Mouse (Mus musculus) MEL (cell line): ENCODE data around the gene Calcb. TPM values are rescaled to one million over a fixed set of nuclear protein-coding genes. Genes with fewer than 3 reads are reported as not detected.
A peak's percentile ranks its signal among the peaks of the same experiment; 100 is the strongest.

Experiments
- DNase-seq: peaks from one replicate; pipeline ENCODE4 v3.0.0; 2011; ENCODE audit warnings: low read depth, low spot score
- H3K27ac ChIP-seq: 2 replicates; pipeline ENCODE4 v1.5.1; 2012; ENCODE audit warnings: low read depth, mild to moderate bottlenecking, control low read depth, low read length, moderate library complexity; ENCODE audit not compliant: control insufficient read depth
- H3K27me3 ChIP-seq, 2 experiments: fragments of 150-350 bp in 1 of 2; sonication (generic) in 1 of 2; 2 replicates each; pipeline ENCODE4 v1.6.1; 2012; ENCODE audit warnings: low read length in 2 of 2, mild to moderate bottlenecking in 2 of 2, improper control_type of control experiment in 1 of 2, moderate library complexity in 1 of 2; ENCODE audit not compliant: insufficient read depth in 2 of 2, control insufficient read depth in 1 of 2
- H3K36me3 ChIP-seq, 2 experiments: 2 replicates each; pipeline ENCODE4 v1.6.1; 2012 to 2014; ENCODE audit warnings: low read length in 2 of 2, improper control_type of control experiment in 1 of 2, inconsistent platforms in 1 of 2, mild to moderate bottlenecking in 1 of 2; ENCODE audit not compliant: insufficient read depth in 2 of 2, control insufficient read depth in 1 of 2
- H3K4me1 ChIP-seq, 2 experiments: fragments of 150-350 bp in 1 of 2; sonication (generic) in 1 of 2; 2 replicates each; pipeline ENCODE4 v1.6.1; 2012; ENCODE audit warnings: low read length in 2 of 2, improper control_type of control experiment in 1 of 2, mild to moderate bottlenecking in 1 of 2; ENCODE audit not compliant: insufficient read depth in 2 of 2, control insufficient read depth in 1 of 2
- H3K4me3 ChIP-seq, 2 experiments: fragments of 150-350 bp in 1 of 2; sonication (generic) in 1 of 2; 2 replicates each; pipeline ENCODE4 v1.5.1; 2012; ENCODE audit warnings: low read depth in 2 of 2, low read length in 2 of 2, mild to moderate bottlenecking in 2 of 2, moderate library complexity in 2 of 2, control low read depth in 1 of 2, improper control_type of control experiment in 1 of 2; ENCODE audit not compliant: control insufficient read depth in 1 of 2, insufficient read depth in 1 of 2
- H3K79me2 ChIP-seq: 2 replicates; pipeline ENCODE4 v1.6.1; 2012; ENCODE audit warnings: mild to moderate bottlenecking, low read length, moderate library complexity; ENCODE audit not compliant: control insufficient read depth, poor library complexity, insufficient read depth
- H3K9ac ChIP-seq: 2 replicates; pipeline ENCODE4 v1.6.1; 2012; ENCODE audit warnings: low read depth, mild to moderate bottlenecking, control low read depth, low read length, moderate library complexity; ENCODE audit not compliant: control insufficient read depth, poor library complexity, severe bottlenecking
- H3K9me3 ChIP-seq: fragments of 150-350 bp; sonication (generic); replicated peaks from 2 replicates; pipeline ENCODE4 v1.6.1; 2012; ENCODE audit warnings: mild to moderate bottlenecking, low read length, improper control_type of control experiment, moderate library complexity; ENCODE audit not compliant: insufficient read depth
- BHLHE40 ChIP-seq: IDR thresholded peaks from 2 replicates; pipeline ENCODE4 v1.6.1; 2012; ENCODE audit warnings: low read depth, mild to moderate bottlenecking, inconsistent platforms, low read length, improper control_type of control experiment, borderline replicate concordance
- CHD1 ChIP-seq: IDR thresholded peaks from 2 replicates; pipeline ENCODE4 v1.6.1; 2012; ENCODE audit warnings: low read depth, mild to moderate bottlenecking, inconsistent platforms, low read length, improper control_type of control experiment
- CHD2 ChIP-seq: IDR thresholded peaks from 2 replicates; pipeline ENCODE4 v1.6.1; 2011; ENCODE audit warnings: low read length, improper control_type of control experiment
- CTCF ChIP-seq, 3 experiments: IDR thresholded peaks in 2 of 3; conservative IDR thresholded peaks in 1 of 3; 2 replicates each; pipeline ENCODE4 v1.5.1; 2011 to 2012; ENCODE audit warnings: low read length in 3 of 3, low read depth in 2 of 3, mild to moderate bottlenecking in 2 of 3, improper control_type of control experiment in 1 of 3, inconsistent platforms in 1 of 3, mixed read lengths in 1 of 3, moderate library complexity in 1 of 3; ENCODE audit not compliant: control insufficient read depth in 1 of 3, insufficient read depth in 1 of 3, poor library complexity in 1 of 3, severe bottlenecking in 1 of 3
- E2F4 ChIP-seq: IDR thresholded peaks from 2 replicates; pipeline ENCODE4 v1.6.1; 2011; ENCODE audit warnings: low read depth, low read length, improper control_type of control experiment, borderline replicate concordance
- ELF1 ChIP-seq: IDR thresholded peaks from 2 replicates; pipeline ENCODE4 v1.6.1; 2014; ENCODE audit warnings: low read depth, mild to moderate bottlenecking, inconsistent platforms, low read length, improper control_type of control experiment, moderate library complexity
- EP300 ChIP-seq, 2 experiments: IDR thresholded peaks; 2 replicates each; pipeline ENCODE4 v1.6.1; 2011; ENCODE audit warnings: improper control_type of control experiment in 2 of 2, low read length in 2 of 2, low read depth in 1 of 2, mild to moderate bottlenecking in 1 of 2
- ETS1 ChIP-seq: IDR thresholded peaks from 2 replicates; pipeline ENCODE4 v1.6.1; 2012; ENCODE audit warnings: low read depth, mild to moderate bottlenecking, inconsistent platforms, low read length, improper control_type of control experiment, moderate library complexity
- HCFC1 ChIP-seq: IDR thresholded peaks from 2 replicates; pipeline ENCODE4 v1.6.1; 2012; ENCODE audit warnings: low read depth, mild to moderate bottlenecking, inconsistent platforms, low read length, improper control_type of control experiment, moderate library complexity
- JUND ChIP-seq: IDR thresholded peaks from 2 replicates; pipeline ENCODE4 v1.6.1; 2011; ENCODE audit warnings: low read depth, mild to moderate bottlenecking, improper control_type of control experiment, low read length
- KAT2A ChIP-seq: conservative IDR thresholded peaks from 2 replicates; pipeline ENCODE4 v1.6.1; 2012; ENCODE audit warnings: low read depth, low read length, improper control_type of control experiment, inconsistent platforms
- MAFK ChIP-seq: IDR thresholded peaks from 2 replicates; pipeline ENCODE4 v1.6.1; 2011; ENCODE audit warnings: low read depth, mild to moderate bottlenecking, low read length, improper control_type of control experiment, borderline replicate concordance
- MAX ChIP-seq: IDR thresholded peaks from 2 replicates; pipeline ENCODE4 v1.6.1; 2011; ENCODE audit warnings: low read length, improper control_type of control experiment
- MAZ ChIP-seq: IDR thresholded peaks from 2 replicates; pipeline ENCODE4 v1.6.1; 2012; ENCODE audit warnings: low read depth, mild to moderate bottlenecking, inconsistent platforms, low read length, improper control_type of control experiment
- MEF2A ChIP-seq: IDR thresholded peaks from 2 replicates; pipeline ENCODE4 v1.6.1; 2014; ENCODE audit warnings: low read depth, mild to moderate bottlenecking, inconsistent platforms, low read length, improper control_type of control experiment; ENCODE audit not compliant: poor library complexity, insufficient replicate concordance, severe bottlenecking; ENCODE audit errors: extremely low read depth
- MXI1 ChIP-seq: IDR thresholded peaks from 2 replicates; pipeline ENCODE4 v1.6.1; 2011; ENCODE audit warnings: mild to moderate bottlenecking, low read depth, low read length, improper control_type of control experiment
- MYB ChIP-seq: IDR thresholded peaks from 2 replicates; pipeline ENCODE4 v1.6.1; 2011; ENCODE audit warnings: mild to moderate bottlenecking, low read depth, low read length, improper control_type of control experiment
- MYC ChIP-seq: IDR thresholded peaks from 2 replicates; pipeline ENCODE4 v1.6.1; 2011; ENCODE audit warnings: low read depth, mild to moderate bottlenecking, low read length, improper control_type of control experiment, moderate library complexity
- NELFE ChIP-seq: IDR thresholded peaks from 2 replicates; pipeline ENCODE4 v1.6.1; 2011; ENCODE audit warnings: low read depth, low read length, improper control_type of control experiment
- NRF1 ChIP-seq: IDR thresholded peaks from 2 replicates; pipeline ENCODE4 v1.6.1; 2014; ENCODE audit warnings: low read depth, mild to moderate bottlenecking, inconsistent platforms, low read length, improper control_type of control experiment, moderate library complexity; ENCODE audit not compliant: poor library complexity, insufficient read depth, severe bottlenecking
- POLR2A ChIP-seq, 2 experiments: IDR thresholded peaks; 2 replicates each; pipeline ENCODE4 v1.6.1; 2011 to 2012; ENCODE audit warnings: low read length in 2 of 2, mild to moderate bottlenecking in 2 of 2, control low read depth in 1 of 2, improper control_type of control experiment in 1 of 2, low read depth in 1 of 2, moderate library complexity in 1 of 2; ENCODE audit not compliant: control insufficient read depth in 1 of 2, insufficient read depth in 1 of 2, poor library complexity in 1 of 2
- POLR2AphosphoS2 ChIP-seq: IDR thresholded peaks from 2 replicates; pipeline ENCODE4 v1.6.1; 2011; ENCODE audit warnings: low read length, improper control_type of control experiment
- POLR2AphosphoS5 ChIP-seq: IDR thresholded peaks from 2 replicates; pipeline ENCODE4 v1.6.1; 2012; ENCODE audit warnings: low read depth, borderline replicate concordance, mild to moderate bottlenecking, inconsistent platforms, low read length, moderate library complexity, mixed read lengths
- RAD21 ChIP-seq: IDR thresholded peaks from 2 replicates; pipeline ENCODE4 v1.6.1; 2011; ENCODE audit warnings: mild to moderate bottlenecking, low read depth, low read length, improper control_type of control experiment
- RCOR1 ChIP-seq: IDR thresholded peaks from 2 replicates; pipeline ENCODE4 v1.6.1; 2012; ENCODE audit warnings: low read depth, mild to moderate bottlenecking, inconsistent platforms, low read length, improper control_type of control experiment
- SIN3A ChIP-seq: IDR thresholded peaks from 2 replicates; pipeline ENCODE4 v1.6.1; 2012; ENCODE audit warnings: low read length, improper control_type of control experiment, inconsistent platforms
- SMC3 ChIP-seq: IDR thresholded peaks from 2 replicates; pipeline ENCODE4 v1.6.1; 2011; ENCODE audit warnings: low read depth, low read length, improper control_type of control experiment
- TAL1 ChIP-seq: IDR thresholded peaks from 2 replicates; pipeline ENCODE4 v1.6.1; 2012; ENCODE audit warnings: mild to moderate bottlenecking, inconsistent platforms, low read length, moderate library complexity, mixed read lengths
- TBP ChIP-seq: IDR thresholded peaks from 2 replicates; pipeline ENCODE4 v1.8.0; 2011; ENCODE audit warnings: low read depth, low read length, improper control_type of control experiment
- UBTF ChIP-seq: IDR thresholded peaks from 2 replicates; pipeline ENCODE4 v1.6.1; 2012; ENCODE audit warnings: low read depth, mild to moderate bottlenecking, inconsistent platforms, low read length, improper control_type of control experiment, moderate library complexity, borderline replicate concordance; ENCODE audit not compliant: insufficient read depth
- USF1 ChIP-seq: IDR thresholded peaks from 2 replicates; pipeline ENCODE4 v1.6.1; 2014; ENCODE audit warnings: low read depth, mild to moderate bottlenecking, inconsistent platforms, low read length, improper control_type of control experiment, moderate library complexity
- USF2 ChIP-seq, 2 experiments: IDR thresholded peaks; 2 replicates each; pipeline ENCODE4 v1.6.1; 2011 to 2012; ENCODE audit warnings: improper control_type of control experiment in 2 of 2, low read length in 2 of 2, borderline replicate concordance in 1 of 2, inconsistent platforms in 1 of 2, low read depth in 1 of 2, mild to moderate bottlenecking in 1 of 2; ENCODE audit not compliant: insufficient read depth in 1 of 2
- ZC3H11A ChIP-seq: IDR thresholded peaks from 2 replicates; pipeline ENCODE4 v1.6.1; 2012; ENCODE audit warnings: low read depth, mild to moderate bottlenecking, inconsistent platforms, low read length, improper control_type of control experiment
- ZKSCAN1 ChIP-seq: IDR thresholded peaks from 2 replicates; pipeline ENCODE4 v1.6.1; 2012; ENCODE audit warnings: low read depth, mild to moderate bottlenecking, inconsistent platforms, low read length, improper control_type of control experiment, moderate library complexity
- ZMIZ1 ChIP-seq: IDR thresholded peaks from 2 replicates; pipeline ENCODE4 v1.6.1; 2012; ENCODE audit warnings: low read depth, mild to moderate bottlenecking, inconsistent platforms, low read length, improper control_type of control experiment, moderate library complexity
- ZNF384 ChIP-seq: IDR thresholded peaks from 2 replicates; pipeline ENCODE4 v1.6.1; 2012; ENCODE audit warnings: low read depth, mild to moderate bottlenecking, inconsistent platforms, low read length, improper control_type of control experiment
- polyA plus RNA-seq, 2 experiments: library from polyadenylated mRNA; stranded (reverse) in 1 of 2; unstranded in 1 of 2; fragments of >175 nt in 1 of 2; fragments of >200 nt in 1 of 2; gene quantifications; 2 replicates each; pipeline versions ENCODE4 v1.2.1 to v1.2.4; 2012; ENCODE audit warnings: low replicate concordance in 2 of 2, low read depth in 1 of 2; ENCODE audit not compliant: insufficient read length in 2 of 2, insufficient read depth in 1 of 2, missing spikeins in 1 of 2
- total RNA-seq: library from RNA; depleted of rRNA; stranded (reverse); fragments of 300-350 nt; gene quantifications from 2 replicates; pipeline ENCODE4 v1.2.3, GENCODE M21; 2012

Calcb gene
- total and polyA plus RNA-seq, 3 experiments: not detected

- H3K27ac ChIP-seq: no peak overlapping the region
- TF ChIP-seq SIN3A: no peak
- TF ChIP-seq POLR2A (IDR thresholded peaks at IDR 0.05; ENCODE audit: control insufficient read depth in 1 of 2, insufficient read depth in 1 of 2, low read depth in 1 of 2, low read length in 2 of 2, poor library complexity in 1 of 2): no peak
- TF ChIP-seq EP300 (IDR thresholded peaks at IDR 0.05; ENCODE audit: low read depth in 1 of 2, low read length in 2 of 2): no peak
- no peak for TF ChIP-seq POLR2AphosphoS5
- TF ChIP-seq USF2 (IDR thresholded peaks at IDR 0.05; ENCODE audit: borderline replicate concordance in 1 of 2, insufficient read depth in 1 of 2, low read depth in 1 of 2, low read length in 2 of 2): no peak
- no peak for TF ChIP-seq RCOR1
- no peak for TF ChIP-seq TBP
- TF ChIP-seq RAD21: peak; percentile 79
- no peak for TF ChIP-seq HCFC1
- peak; percentile 78 for TF ChIP-seq ZC3H11A
- TF ChIP-seq UBTF: no peak
- no peak for TF ChIP-seq MXI1
- TF ChIP-seq USF1: no peak
- TF ChIP-seq NELFE: no peak
- TF ChIP-seq SMC3: peak; percentile 78
- TF ChIP-seq MEF2A: no peak
- TF ChIP-seq JUND: no peak
- no peak for TF ChIP-seq ZMIZ1
- TF ChIP-seq MYB: no peak
- TF ChIP-seq CTCF (IDR thresholded peaks at IDR 0.05 in 2 of 3, conservative IDR thresholded peaks at IDR 0.05 in 1 of 3; ENCODE audit: control insufficient read depth in 1 of 3, insufficient read depth in 1 of 3, low read depth in 2 of 3, low read length in 3 of 3, poor library complexity in 1 of 3, severe bottlenecking in 1 of 3): peak in 2 of 3 experiments; percentile 43 to 72; a peak in 4 of 6 replicates
- TF ChIP-seq E2F4: no peak
- no peak for TF ChIP-seq CHD2
- TF ChIP-seq KAT2A: no peak
- no peak for TF ChIP-seq MAX
- no peak for TF ChIP-seq CHD1
- no peak for TF ChIP-seq MAFK
- no peak for TF ChIP-seq MYC
- no peak for TF ChIP-seq ZKSCAN1
- no peak for TF ChIP-seq ETS1
- TF ChIP-seq TAL1: no peak
- no peak for TF ChIP-seq POLR2AphosphoS2
- no peak for TF ChIP-seq NRF1
- no peak for TF ChIP-seq ELF1
- no peak for TF ChIP-seq MAZ
- TF ChIP-seq ZNF384: no peak
- TF ChIP-seq BHLHE40: no peak
- no peak overlapping the region for H3K9ac ChIP-seq
- no peaks in the 10 kb centered on the region; a peak in 1 of 4 replicates for H3K4me1 ChIP-seq
- no peaks in the 10 kb centered on the region; a peak in 1 of 4 replicates for H3K36me3 ChIP-seq
- H3K79me2 ChIP-seq: no peaks in the 10 kb centered on the region
- H3K27me3 ChIP-seq: peaks cover 0 to 2% of the 10 kb centered on the region in 2 experiments; a peak in 1 of 4 replicates
- peak; percentile 54 for DNase-seq
- H3K4me3 ChIP-seq: no peak overlapping the region
- H3K9me3 ChIP-seq: no peaks in the 10 kb centered on the region
Measured at GRCm38 (mm10) chr7:114672697-114673096, 45.7 kb upstream of the Calcb start.
